ENCODE assay signal across 8 mouse cellular contexts in the genomic region with DNA sequence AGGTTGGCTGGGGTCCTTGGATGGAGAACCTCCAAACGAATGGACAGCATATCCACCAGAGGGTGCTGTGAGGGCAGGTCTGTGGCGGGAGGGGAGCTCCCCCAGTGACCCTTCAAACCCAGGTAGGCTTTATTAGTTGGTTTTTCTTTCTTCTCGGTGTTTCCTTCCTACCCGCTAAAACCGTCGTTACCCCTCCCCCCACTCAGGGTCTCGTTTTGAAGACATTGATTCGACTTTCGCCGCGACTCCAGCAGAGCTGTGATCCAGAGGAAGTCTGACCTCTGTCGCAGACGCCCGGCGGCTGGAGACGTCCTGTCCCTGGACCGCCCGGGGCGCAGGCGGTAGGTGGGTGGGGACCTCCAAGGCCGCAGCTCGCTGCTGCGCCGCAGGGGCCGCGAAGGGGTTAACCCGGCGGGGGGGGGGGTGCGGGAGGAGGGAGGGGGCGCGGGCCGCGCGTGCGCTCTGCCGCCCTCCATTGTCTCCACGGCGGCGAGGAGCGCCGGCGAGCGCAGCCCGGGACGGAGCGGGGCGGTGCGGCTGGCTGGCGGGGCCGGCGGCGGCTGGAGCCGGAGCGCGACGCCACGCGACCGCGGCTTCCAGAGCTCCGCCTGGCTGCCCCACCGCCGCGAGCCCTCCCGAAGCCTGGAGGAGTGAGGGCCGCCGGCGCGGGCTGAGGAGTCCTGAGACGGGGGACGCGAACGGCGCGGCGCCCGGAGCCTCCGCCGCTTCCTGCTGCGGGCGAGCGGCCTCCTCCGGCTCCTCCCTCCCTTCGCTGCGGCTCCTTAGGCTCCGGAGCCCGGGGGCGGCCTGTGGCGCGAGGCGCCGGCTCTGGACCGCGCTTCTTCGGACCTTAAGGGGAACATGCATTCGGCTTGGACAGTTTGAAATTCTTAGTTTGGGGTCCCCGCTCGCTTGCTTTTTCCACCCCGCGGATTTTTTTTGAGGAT. TPM values are rescaled to one million over a fixed set of nuclear protein-coding genes. Genes with fewer than 3 reads are reported as not detected.
DNase-seq lines count a peak whose midpoint lies in the region; ATAC-seq and TF ChIP-seq lines count a peak whose summit lies in the region.

Gene Znrf1 (plus strand): TSS at position 67 of the 947 bp plus-strand sequence.

- H3K27ac ChIP-seq in cortical plate, adult 2 months (ENCODE audit: insufficient read depth, low read length): peak within 1 kb of the TSS; percentile 97

- peaks cover 1% of the 10 kb centered on the region; the same call in 1 of the 2 replicates for H3K4me1 ChIP-seq in cortical plate, adult 2 months (ENCODE audit: control insufficient read depth, insufficient read depth, low read length)

- TF ChIP-seq CTCF in cortical plate, adult 2 months (IDR thresholded peaks at IDR 0.05; ENCODE audit: extremely low read depth, insufficient read depth, low read length): peak; percentile 41; the same call in 1 of the 2 replicates

- intact Hi-C loops in left cerebral cortex, postnatal 10 days (cut with DNase I): loop anchor here (5.0 kb wide), 2 partner anchors 91 to 106 kb away; partner anchors contain the start of gene Zfp1

- DNase-seq in adipocyte (ENCODE audit: low spot score): peak; percentile 78
- DNase-seq in gastrocnemius, postnatal 10 days: peak; percentile 79
- DNase-seq in hindlimb bud, embryonic 11.5 days (ENCODE audit: extremely low spot score, low read depth, low spot score): peak; percentile 57
- DNase-seq in left cerebral cortex, postnatal 10 days (ENCODE audit: extremely low spot score in 1 of 2, low spot score in 2 of 2): peak; percentile 57 to 89
- DNase-seq in right cerebral cortex, postnatal 25 days: peak; percentile 81
- peak; percentile 71 to 74 for DNase-seq in urinary bladder, postnatal 4 days (ENCODE audit: low spot score in 2 of 2)

- peak within 1 kb of the TSS; percentile 96 for H3K4me3 ChIP-seq in cortical plate, adult 2 months (ENCODE audit: insufficient read depth, low read length)

- 0 out of 2 replicates have a peak, but pooled peaks have one; percentile 26 for TF ChIP-seq POLR2A in cortical plate, adult 2 months (IDR thresholded peaks at IDR 0.05; ENCODE audit: extremely low read depth, insufficient read depth, low read length)

- ATAC-seq in megakaryocyte progenitor cell, adult 5-6 weeks (replicated peaks; ENCODE audit: poor library complexity): peak; percentile 70

RNA-seq across cellular contexts. Expression of gene Znrf1, which starts in this region (rescaled TPM):
- 165 and 166 TPM in 2 replicates for polyA plus RNA-seq in cortical plate, adult 2 months (2012; rRNA removed)
- total RNA-seq in gastrocnemius, postnatal 10 days (2021): 10 to 100 TPM; 58.7 to 68.7 TPM
- 100 to 1,000 TPM; 168 to 171 TPM for total RNA-seq in left cerebral cortex, postnatal 10 days (2021)
- 71.1 and 76.6 TPM in 2 replicates for total RNA-seq in megakaryocyte progenitor cell, adult 5-6 weeks (2015)
- total RNA-seq in megakaryocyte progenitor cell, adult 5-6 weeks (2017): 57.9 and 66.1 TPM in 2 replicates

Comparison
In these comparisons a context has a peak if more than half of its experiments do, and no peak if none do; other contexts are left out.
1. Peak in every context shown above with its lines: DNase-seq, ATAC-seq, H3K4me3 ChIP-seq and H3K27ac ChIP-seq.